Mouse (Mus musculus) megakaryocyte, adult 5-6 weeks (primary cell): ENCODE measurements at regions not wholly inside any gene's neighbourhood (a gene's known extent, or its start where the extent isn't known, plus 50 kb on each side); places are given as distances from the start of the nearest gene placed in this dataset.

Source experiments
- ATAC-seq: 2 replicates; pipeline ENCODE4 v1.8.0; 2016; ENCODE audit warnings: mild to moderate bottlenecking, inconsistent platforms; ENCODE audit not compliant: poor library complexity, severe bottlenecking

DNA sequence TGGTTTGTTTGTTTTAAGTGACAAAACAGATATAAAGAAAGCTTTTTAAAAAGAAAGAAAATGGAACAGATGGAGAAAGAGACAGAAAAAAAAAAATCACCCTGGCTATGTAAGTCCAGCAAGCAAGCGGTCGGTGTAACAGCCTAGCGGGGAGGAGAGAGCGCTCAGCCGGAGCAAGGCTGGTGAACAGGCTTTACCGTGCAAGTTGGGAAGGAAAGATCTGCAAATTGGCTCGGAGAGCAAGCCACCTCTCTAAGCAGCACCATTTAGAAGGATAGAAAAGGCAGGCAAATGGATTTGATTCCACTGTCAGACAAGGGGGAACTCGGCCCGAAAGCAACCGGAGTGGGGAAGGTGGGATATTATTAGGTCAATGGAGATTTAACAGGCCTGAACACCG is 59.9 kb upstream of the Ppp2r5c start:
- no peak for ATAC-seq

GRCm38 (mm10) chr12:110387567-110387966 is 59.4 kb upstream of the Ppp2r5c start:
- no peak for ATAC-seq

DNA sequence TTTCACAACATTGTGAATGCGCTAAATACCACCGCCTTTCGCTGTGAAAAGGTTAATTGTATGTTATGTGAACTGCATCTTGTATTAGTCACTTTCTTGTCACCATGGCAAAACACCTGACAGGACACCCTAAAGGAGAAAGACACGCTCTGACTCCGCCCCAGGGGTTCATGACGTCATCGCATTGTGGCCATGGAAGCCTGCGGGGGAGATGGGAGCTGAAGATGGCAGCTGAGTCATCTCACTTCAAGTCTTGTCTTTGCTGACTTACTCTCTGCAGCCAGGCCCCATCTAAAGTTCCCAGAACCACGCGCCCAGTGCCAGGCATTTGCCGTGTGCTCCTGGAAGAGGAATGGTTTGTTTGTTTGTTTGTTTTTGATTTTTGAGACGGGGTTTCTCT is 57.5 kb upstream of the Ppp2r5c start:
- ATAC-seq: no peak

DNA sequence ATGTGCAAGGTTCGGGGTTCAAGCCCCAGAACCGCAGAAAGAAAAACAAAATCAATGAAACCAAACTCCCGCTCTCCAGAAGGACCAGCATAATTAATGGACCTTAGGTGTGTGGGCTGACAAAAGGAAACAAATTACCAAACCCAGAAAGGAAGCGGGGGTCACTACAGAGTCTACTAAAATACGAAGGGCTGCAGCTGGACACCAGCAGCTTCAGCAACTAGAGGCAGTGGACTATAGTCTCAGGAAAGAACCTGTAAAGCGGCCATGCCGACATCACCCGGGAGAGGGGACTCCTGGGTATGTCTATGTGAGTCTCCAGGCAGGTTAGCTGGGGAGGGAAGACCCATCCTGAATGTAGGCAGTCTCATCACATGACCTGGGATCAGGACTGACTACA is 55.5 kb upstream of the Ppp2r5c start:
- no peak for ATAC-seq

DNA sequence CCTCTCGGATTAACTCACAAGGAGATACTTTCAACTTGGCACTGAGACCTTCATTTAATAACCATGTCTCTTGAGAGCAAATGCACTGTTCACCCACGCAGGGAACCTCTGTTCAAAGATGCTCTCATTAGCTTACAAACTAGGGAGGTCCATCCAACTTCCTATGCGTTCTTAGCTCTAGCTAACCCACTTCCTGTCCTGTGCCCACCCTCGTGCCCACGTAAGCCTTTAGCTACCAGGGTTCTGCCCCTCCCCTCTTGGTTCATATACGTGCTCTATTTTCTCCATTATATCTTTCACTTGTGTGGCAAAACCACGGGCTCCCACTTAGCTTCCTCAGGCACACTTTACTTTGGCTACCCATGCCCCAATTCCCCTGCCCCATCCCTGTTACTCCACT is 53.4 kb upstream of the Ppp2r5c start:
- no peak for ATAC-seq
